Mouse (Mus musculus): ENCODE data around the gene Myt1l. TPM values are rescaled to one million over a fixed set of nuclear protein-coding genes. Genes with fewer than 3 reads are reported as not detected.

Gene Myt1l
- polyA plus RNA-seq, 1 experiment from 2014 or later: 12.1 TPM

- no peaks in the 10 kb centered on the region for H3K9me3 ChIP-seq
- no peak overlapping the region for H3K4me3 ChIP-seq
- H3K36me3 ChIP-seq: no peaks in the 10 kb centered on the region
- no peaks in the 10 kb centered on the region for H3K27me3 ChIP-seq (ENCODE audit: insufficient read depth, poor library complexity, severe bottlenecking)
- no peak overlapping the region for H3K27ac ChIP-seq
- WGBS: 82% methylated on average over 5 of the region's 5 CpGs
- peaks cover 21% of the 10 kb centered on the region for H3K4me1 ChIP-seq (replicated peaks)
- DNase-seq (ENCODE audit: low spot score): no peak
Measured at GRCm38 (mm10) chr12:29691566-29691965, 163.4 kb downstream of the Myt1l start.

- no peak for DNase-seq (ENCODE audit: low spot score)
- no peak overlapping the region for H3K27ac ChIP-seq
- peaks cover 48% of the 10 kb centered on the region for H3K4me1 ChIP-seq (replicated peaks)
- H3K9me3 ChIP-seq: no peaks in the 10 kb centered on the region
- H3K4me3 ChIP-seq: no peak overlapping the region
- WGBS: 51% methylated on average over 2 of the region's 2 CpGs
- H3K27me3 ChIP-seq (ENCODE audit: insufficient read depth, poor library complexity, severe bottlenecking): peaks cover 8% of the 10 kb centered on the region
- H3K36me3 ChIP-seq: no peaks in the 10 kb centered on the region
Measured at GRCm38 (mm10) chr12:29695194-29695593, 167.0 kb downstream of the Myt1l start.

GRCm38 (mm10) chr12:29697526-29698500 is 169.6 kb downstream of the Myt1l start:
- DNase-seq (ENCODE audit: low spot score): peak; percentile 20
- Histone ChIP-seq H3K27ac (0 out of 2 replicates have a peak overlapping the region, but pooled peaks have one; percentile 17), H3K4me1 (replicated peaks) (peaks cover 61% of the 10 kb centered on the region), H3K36me3 (no peaks in the 10 kb centered on the region), H3K4me3 (no peak overlapping the region), H3K9me3 (no peaks in the 10 kb centered on the region), H3K27me3 (ENCODE audit: insufficient read depth, poor library complexity, severe bottlenecking) (peaks cover 20% of the 10 kb centered on the region)
- 79% methylated on average over 12 of the region's 12 CpGs for WGBS

GRCm38 (mm10) chr12:29698541-29698940 is 170.4 kb downstream of the Myt1l start:
- Histone ChIP-seq H3K4me1 (replicated peaks) (peaks cover 67% of the 10 kb centered on the region), H3K36me3 (no peaks in the 10 kb centered on the region), H3K9me3 (no peaks in the 10 kb centered on the region), H3K27me3 (ENCODE audit: insufficient read depth, poor library complexity, severe bottlenecking) (peaks cover 20% of the 10 kb centered on the region), H3K27ac (no peak overlapping the region), H3K4me3 (no peak overlapping the region)
- no peak for DNase-seq (ENCODE audit: low spot score)
- WGBS: 42% methylated on average over 3 of the region's 3 CpGs

GRCm38 (mm10) chr12:29698976-29699375 is 170.8 kb downstream of the Myt1l start:
- no peak for DNase-seq (ENCODE audit: low spot score)
- peaks cover 64% of the 10 kb centered on the region for H3K4me1 ChIP-seq (replicated peaks)
- H3K9me3 ChIP-seq: no peaks in the 10 kb centered on the region
- peaks cover 20% of the 10 kb centered on the region for H3K27me3 ChIP-seq (ENCODE audit: insufficient read depth, poor library complexity, severe bottlenecking)
- H3K36me3 ChIP-seq: no peaks in the 10 kb centered on the region
- peak overlapping the region; percentile 43 for H3K27ac ChIP-seq
- H3K4me3 ChIP-seq: no peak overlapping the region
- 46% methylated on average over 10 of the region's 10 CpGs for WGBS

- DNase-seq (ENCODE audit: low spot score): no peak
- Histone ChIP-seq H3K27ac (peak overlapping the region; percentile 43), H3K27me3 (ENCODE audit: insufficient read depth, poor library complexity, severe bottlenecking) (peaks cover 20% of the 10 kb centered on the region), H3K4me3 (no peak overlapping the region), H3K9me3 (no peaks in the 10 kb centered on the region), H3K4me1 (replicated peaks) (peaks cover 64% of the 10 kb centered on the region), H3K36me3 (no peaks in the 10 kb centered on the region)
- 71% methylated on average over 10 of the region's 10 CpGs for WGBS
Measured at GRCm38 (mm10) chr12:29699386-29699785, 171.2 kb downstream of the Myt1l start.

DNA sequence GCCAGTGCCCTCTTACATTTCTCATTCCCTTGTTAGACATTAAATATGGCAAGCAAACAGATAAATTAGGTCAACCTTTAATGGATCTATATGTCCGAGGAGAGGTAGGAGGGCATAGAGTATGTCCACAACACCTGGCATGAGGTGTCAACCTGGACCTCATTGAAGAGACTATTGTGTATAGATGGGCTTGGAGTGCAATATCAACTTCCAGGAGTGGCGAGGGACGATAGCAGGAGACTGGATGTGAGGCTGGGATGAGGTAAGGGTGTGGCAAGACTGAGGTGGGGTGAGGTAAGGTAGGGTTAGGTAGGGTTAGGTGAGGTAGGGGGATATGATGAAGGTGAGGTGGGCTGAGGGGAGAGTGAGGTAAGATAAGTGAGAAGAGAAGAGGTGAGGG is 171.8 kb downstream of the Myt1l start:
- no peaks in the 10 kb centered on the region for H3K9me3 ChIP-seq
- no peak overlapping the region for H3K27ac ChIP-seq
- DNase-seq (ENCODE audit: low spot score): no peak
- peaks cover 63% of the 10 kb centered on the region for H3K4me1 ChIP-seq (replicated peaks)
- 83% methylated on average over 3 of the region's 3 CpGs for WGBS
- no peak overlapping the region for H3K4me3 ChIP-seq
- H3K27me3 ChIP-seq (ENCODE audit: insufficient read depth, poor library complexity, severe bottlenecking): peaks cover 20% of the 10 kb centered on the region
- no peaks in the 10 kb centered on the region for H3K36me3 ChIP-seq

GRCm38 (mm10) chr12:29701076-29701475 is 172.9 kb downstream of the Myt1l start:
- Histone ChIP-seq H3K27me3 (ENCODE audit: insufficient read depth, poor library complexity, severe bottlenecking) (peaks cover 20% of the 10 kb centered on the region), H3K36me3 (no peaks in the 10 kb centered on the region), H3K4me1 (replicated peaks) (peaks cover 56% of the 10 kb centered on the region), H3K4me3 (no peak overlapping the region), H3K27ac (peak overlapping the region; percentile 83), H3K9me3 (no peaks in the 10 kb centered on the region)
- DNase-seq (ENCODE audit: low spot score): no peak
- WGBS: 64% methylated on average over 4 of the region's 4 CpGs

- H3K27ac ChIP-seq: peak overlapping the region; percentile 83
- H3K4me1 ChIP-seq (replicated peaks): peaks cover 54% of the 10 kb centered on the region
- peak overlapping the region; percentile 6; the same call in 1 of the 2 replicates for H3K4me3 ChIP-seq
- peaks cover 20% of the 10 kb centered on the region for H3K27me3 ChIP-seq (ENCODE audit: insufficient read depth, poor library complexity, severe bottlenecking)
- DNase-seq (ENCODE audit: low spot score): peak; percentile 51
- no peaks in the 10 kb centered on the region for H3K36me3 ChIP-seq
- no peaks in the 10 kb centered on the region for H3K9me3 ChIP-seq
- 5% methylated on average over 6 of the region's 6 CpGs for WGBS
Measured at GRCm38 (mm10) chr12:29701731-29702316, 173.6 kb downstream of the Myt1l start.

DNA sequence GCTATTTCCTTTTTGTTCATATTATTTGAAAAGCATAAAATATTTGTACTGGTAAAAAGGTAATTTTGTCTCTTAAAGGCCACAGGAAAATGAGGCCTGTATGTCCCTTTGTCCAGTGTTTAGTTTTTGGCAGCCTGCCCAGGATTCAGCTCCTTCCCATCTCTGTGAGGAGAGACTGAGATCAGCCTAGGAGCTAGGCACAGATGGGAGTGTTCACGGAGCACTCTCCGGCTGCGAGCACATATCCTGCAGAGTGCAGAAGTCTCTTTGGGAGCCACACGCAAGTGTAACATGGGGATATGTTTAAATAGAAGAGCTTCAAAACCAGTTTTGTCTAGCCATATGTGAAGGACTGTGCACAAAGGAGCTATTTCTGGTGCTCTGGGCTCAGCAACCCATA is 174.4 kb downstream of the Myt1l start:
- Histone ChIP-seq H3K27me3 (ENCODE audit: insufficient read depth, poor library complexity, severe bottlenecking) (peaks cover 15% of the 10 kb centered on the region), H3K27ac (peak overlapping the region; percentile 83), H3K4me1 (replicated peaks) (peaks cover 51% of the 10 kb centered on the region), H3K4me3 (no peak overlapping the region), H3K9me3 (no peaks in the 10 kb centered on the region), H3K36me3 (no peaks in the 10 kb centered on the region)
- DNase-seq (ENCODE audit: low spot score): no peak
- WGBS: 71% methylated on average over 4 of the region's 4 CpGs

GRCm38 (mm10) chr12:29703541-29703940 is 175.4 kb downstream of the Myt1l start:
- DNase-seq (ENCODE audit: low spot score): no peak
- Histone ChIP-seq H3K4me3 (no peak overlapping the region), H3K27ac (0 out of 2 replicates have a peak overlapping the region, but pooled peaks have one; percentile 83), H3K4me1 (replicated peaks) (peaks cover 42% of the 10 kb centered on the region), H3K36me3 (no peaks in the 10 kb centered on the region), H3K27me3 (ENCODE audit: insufficient read depth, poor library complexity, severe bottlenecking) (peaks cover 15% of the 10 kb centered on the region), H3K9me3 (no peaks in the 10 kb centered on the region)
- 79% methylated on average over 8 of the region's 8 CpGs for WGBS

- no peaks in the 10 kb centered on the region for H3K9me3 ChIP-seq
- DNase-seq (ENCODE audit: low spot score): no peak
- H3K4me1 ChIP-seq (replicated peaks): peaks cover 13% of the 10 kb centered on the region
- WGBS: 84% methylated on average over 3 of the region's 3 CpGs
- H3K27ac ChIP-seq: no peak overlapping the region
- H3K4me3 ChIP-seq: no peak overlapping the region
- H3K27me3 ChIP-seq (ENCODE audit: insufficient read depth, poor library complexity, severe bottlenecking): no peaks in the 10 kb centered on the region
- no peaks in the 10 kb centered on the region for H3K36me3 ChIP-seq
Measured at GRCm38 (mm10) chr12:29707094-29707493, 178.9 kb downstream of the Myt1l start.

DNA sequence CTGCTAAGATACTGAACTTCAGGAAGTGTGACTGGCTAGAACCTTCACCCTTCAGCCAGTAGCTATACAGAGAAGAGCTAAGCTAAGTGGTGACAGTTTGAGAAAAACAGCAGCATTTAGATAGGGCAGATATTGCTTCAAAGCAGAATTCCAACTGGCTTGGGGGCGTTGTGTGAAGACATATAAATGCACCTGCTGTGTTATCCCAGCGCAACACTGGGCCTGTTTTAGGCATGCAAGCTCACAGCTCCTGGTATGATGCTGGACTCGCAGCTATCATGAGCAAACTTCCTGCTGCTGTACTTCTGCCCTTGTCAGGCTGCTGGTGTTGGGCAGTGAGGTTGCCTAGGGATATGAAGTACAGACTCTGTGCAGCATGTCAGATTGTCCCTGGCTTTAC is 180.0 kb downstream of the Myt1l start:
- no peaks in the 10 kb centered on the region for H3K27me3 ChIP-seq (ENCODE audit: insufficient read depth, poor library complexity, severe bottlenecking)
- no peak overlapping the region for H3K4me3 ChIP-seq
- whole genome bisulfite sequencing: 79% methylated on average over 3 of the region's 3 CpGs
- no peaks in the 10 kb centered on the region for H3K36me3 ChIP-seq
- H3K9me3 ChIP-seq: no peaks in the 10 kb centered on the region
- no peak overlapping the region for H3K27ac ChIP-seq
- peaks cover 3% of the 10 kb centered on the region for H3K4me1 ChIP-seq (replicated peaks)
- DNase-seq (ENCODE audit: low spot score): no peak
